Mouse (Mus musculus) CD4-positive, CD25-positive, alpha-beta regulatory T cell, adult 9 weeks (primary cell): ENCODE data around the gene Samt1. TPM values are rescaled to one million over a fixed set of nuclear protein-coding genes. Genes with fewer than 3 reads are reported as not detected.

Experiments
- polyA plus RNA-seq: library from polyadenylated mRNA; unstranded; fragments of 100-300 nt; shearing (Covaris generic); gene quantifications from one replicate; pipeline ENCODE4 v1.2.1, GENCODE M21; 2017

The Samt1 gene
- not detected for polyA plus RNA-seq

DNA sequence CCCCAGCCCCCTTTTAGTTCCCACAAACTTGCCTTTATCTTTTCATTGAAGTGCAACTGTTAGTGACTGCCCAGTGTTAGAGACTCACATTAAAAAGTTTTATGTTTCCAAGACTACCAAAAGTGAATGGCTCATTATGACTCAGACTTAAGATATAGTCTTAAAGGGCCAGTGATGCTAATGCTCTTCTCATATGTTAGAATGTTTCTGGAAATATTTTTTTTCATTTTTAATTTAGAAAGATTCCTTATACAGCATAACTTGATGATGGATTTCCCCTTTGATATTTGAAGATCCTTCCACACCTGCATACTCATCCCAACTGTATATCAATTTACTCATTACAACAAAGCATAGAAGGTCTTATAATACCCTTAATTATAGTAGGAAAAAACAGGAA lies at the start of gene Samt1:
TSS of gene Samt1 (minus strand) at position 101 of the 400 bp plus-strand sequence.

GRCm38 (mm10) chrX:154054939-154055338 lies 42.5 kb upstream of the Samt1 start, which contains the start of gene Gm10057:
Gene Gm10057 (minus strand): TSS chrX:154055039.

DNA sequence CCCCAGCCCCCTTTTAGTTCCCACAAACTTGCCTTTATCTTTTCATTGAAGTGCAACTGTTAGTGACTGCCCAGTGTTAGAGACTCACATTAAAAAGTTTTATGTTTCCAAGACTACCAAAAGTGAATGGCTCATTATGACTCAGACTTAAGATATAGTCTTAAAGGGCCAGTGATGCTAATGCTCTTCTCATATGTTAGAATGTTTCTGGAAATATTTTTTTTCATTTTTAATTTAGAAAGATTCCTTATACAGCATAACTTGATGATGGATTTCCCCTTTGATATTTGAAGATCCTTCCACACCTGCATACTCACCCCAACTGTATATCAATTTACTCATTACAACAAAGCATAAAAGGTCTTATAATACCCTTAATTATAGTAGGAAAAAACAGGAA lies 21.3 kb upstream of the Samt1 start, which contains the start of gene 4921511M17Rik:
TSS of gene 4921511M17Rik (minus strand) at position 101 of the 400 bp plus-strand sequence.

Other genes with a start within 250 kb of the Samt1 start
- gene Spin2c, start 180.4 kb downstream of the Samt1 start, polyA plus RNA-seq = 18.0 TPM
- gene 4921511M17Rik, start 21.2 kb upstream of the Samt1 start, polyA plus RNA-seq = not detected
- not detected for gene Gm10057, start 42.4 kb upstream of the Samt1 start, polyA plus RNA-seq
- not detected for gene Gm15140, start 108.0 kb upstream of the Samt1 start, polyA plus RNA-seq